Mouse (Mus musculus) forebrain, embryonic 15.5 days (tissue): ENCODE data around the gene Abca16. TPM values are rescaled to one million over a fixed set of nuclear protein-coding genes. Genes with fewer than 3 reads are reported as not detected.

Source experiments
- polyA plus RNA-seq: library from polyadenylated mRNA; unstranded; fragments of >200 nt; fragmentation: Nextera tagmentation; extraction: Ambion mirVana; gene quantifications from 2 replicates; pipeline ENCODE4 v1.2.1, GENCODE M21; 2015

Gene Abca16
- polyA plus RNA-seq, 1 experiment from 2014 or later = not detected

Other genes starting within 250 kb of the Abca16 start
- 0.05 TPM in 1 of 2 replicates, not detected in the other for gene Anks4b, start 235.8 kb upstream of the Abca16 start, polyA plus RNA-seq
- gene Crym, start 207.5 kb upstream of the Abca16 start, polyA plus RNA-seq = 44.5 and 44.6 TPM in 2 replicates
- 0.03 TPM in 1 of 2 replicates, not detected in the other for gene Abca14, start 205.7 kb upstream of the Abca16 start, polyA plus RNA-seq
- gene Abca15, start 81.0 kb upstream of the Abca16 start, polyA plus RNA-seq = not detected in 2 replicates
- gene Uqcrc2, start 225.5 kb downstream of the Abca16 start, polyA plus RNA-seq = 217 and 226 TPM in 2 replicates